Mouse (Mus musculus): ENCODE measurements around the gene Rps13.
A peak's percentile ranks its signal among the peaks of the same experiment; 100 is the strongest.
"Not testable (repeated sequence)": the region's sequence is repeated elsewhere in the genome, so short reads cannot be mapped to it uniquely, and the experiment has no call there.

Rps13 gene

DNA sequence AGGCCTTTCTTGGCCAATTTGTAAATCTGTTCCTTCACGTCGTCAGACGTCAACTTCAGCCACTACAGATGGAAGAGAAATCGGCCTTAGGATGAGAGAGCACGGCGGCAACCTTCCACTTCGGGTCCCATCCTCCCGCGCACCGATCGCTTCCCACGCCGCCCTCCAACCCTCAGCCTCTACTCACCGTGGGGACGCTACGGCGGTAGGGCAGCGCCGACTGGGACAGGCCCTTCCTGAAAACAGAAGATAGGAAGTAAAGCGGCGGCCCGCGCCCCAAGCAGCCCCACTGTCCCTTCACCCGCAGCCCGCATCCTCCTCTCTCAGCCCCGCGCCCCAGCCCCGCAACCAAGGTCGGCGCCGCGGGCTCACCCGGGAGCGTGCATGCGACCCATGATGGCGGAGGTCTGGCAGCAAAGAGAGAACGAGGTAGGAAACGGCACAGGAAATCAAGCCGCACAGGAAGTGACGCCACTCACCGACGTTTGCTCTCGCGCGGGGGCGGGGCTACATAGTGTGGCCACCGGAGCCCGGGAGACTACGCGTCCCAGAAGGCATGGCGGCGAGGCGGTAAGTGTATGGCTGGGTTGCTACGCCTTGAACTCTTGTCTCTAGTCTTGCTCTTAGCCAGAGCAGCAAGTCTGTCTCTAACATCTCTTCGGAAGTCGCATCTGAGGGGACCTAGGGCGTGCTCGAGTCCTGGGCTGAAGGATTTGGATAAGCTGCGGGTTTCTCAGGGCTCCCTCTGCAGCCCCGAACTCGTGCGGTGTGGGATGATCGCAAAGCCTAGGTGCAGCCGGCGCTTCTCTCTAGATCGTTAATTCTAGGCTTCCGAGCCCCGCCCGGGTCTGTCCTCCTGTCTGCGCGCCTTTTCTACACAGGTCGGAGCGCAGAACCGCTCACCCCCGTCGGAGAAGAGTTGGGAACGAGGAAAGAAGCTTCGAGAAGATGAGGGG lies at the start of gene Rps13:
Gene Rps13 (minus strand): TSS at position 483 of the 956 bp plus-strand sequence.
- peak; percentile 99 for DNase-seq (ENCODE audit: low spot score)

DNA sequence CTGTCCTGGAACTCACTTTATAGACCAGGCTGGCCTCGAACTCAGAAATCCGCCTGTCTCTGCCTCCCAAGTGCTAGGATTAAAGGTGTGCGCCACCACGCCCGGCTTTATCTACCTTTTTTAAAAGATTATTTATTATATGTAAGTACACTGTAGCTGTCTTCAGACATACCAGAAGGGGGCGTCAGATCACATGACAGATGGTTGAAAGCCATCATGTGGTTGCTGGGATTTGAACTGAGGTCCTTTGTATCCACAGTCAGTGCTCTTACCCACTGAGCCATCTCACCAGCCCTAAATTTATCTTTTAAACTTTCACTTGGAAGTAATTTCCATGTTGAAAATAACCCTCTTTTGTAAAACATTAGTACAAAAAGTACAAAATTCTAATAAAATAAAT lies 45.2 kb upstream of the Rps13 start:
- DNase-seq (ENCODE audit: low spot score): not testable (repeated sequence)

DNA sequence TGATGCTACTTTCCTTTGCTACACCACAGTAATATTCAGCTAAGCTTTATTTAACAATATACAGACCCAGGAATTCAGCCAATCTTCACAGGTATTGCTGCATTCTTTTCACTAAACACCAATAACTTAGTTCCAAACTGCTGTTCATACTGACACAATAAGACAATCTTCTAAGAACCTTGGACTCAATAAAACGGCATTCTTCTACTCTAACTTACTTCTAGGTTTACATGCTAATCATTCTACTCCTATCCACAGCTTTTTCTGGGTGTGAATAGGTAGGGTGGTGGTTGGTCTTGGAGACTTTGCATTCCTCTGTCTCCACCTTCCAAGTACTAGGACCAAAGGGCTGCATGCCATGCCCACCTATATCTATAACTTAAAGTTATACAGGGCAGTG lies 40.3 kb upstream of the Rps13 start:
- no peak for DNase-seq (ENCODE audit: low spot score)

DNA sequence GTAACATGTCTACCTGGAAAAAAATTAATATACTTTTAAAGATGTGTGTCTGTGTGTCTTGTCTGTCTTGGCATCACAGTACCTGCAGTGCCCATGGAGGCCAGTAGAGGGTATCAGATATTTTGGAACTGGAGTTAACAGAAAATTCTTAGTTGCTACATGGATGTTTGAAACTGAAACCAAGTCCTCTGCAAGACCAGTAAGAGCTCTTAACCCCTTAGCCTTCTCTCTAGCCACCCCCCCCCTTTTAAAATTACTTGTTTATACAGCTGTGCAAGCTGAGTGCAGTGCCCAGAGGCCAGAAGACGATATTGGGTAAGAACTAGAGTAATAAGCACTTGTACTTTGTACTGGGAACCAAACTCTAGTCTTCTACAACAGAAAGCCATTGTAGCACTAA lies 2.2 kb upstream of the Rps13 start:
- peak; percentile 78 for DNase-seq (ENCODE audit: low spot score)

DNA sequence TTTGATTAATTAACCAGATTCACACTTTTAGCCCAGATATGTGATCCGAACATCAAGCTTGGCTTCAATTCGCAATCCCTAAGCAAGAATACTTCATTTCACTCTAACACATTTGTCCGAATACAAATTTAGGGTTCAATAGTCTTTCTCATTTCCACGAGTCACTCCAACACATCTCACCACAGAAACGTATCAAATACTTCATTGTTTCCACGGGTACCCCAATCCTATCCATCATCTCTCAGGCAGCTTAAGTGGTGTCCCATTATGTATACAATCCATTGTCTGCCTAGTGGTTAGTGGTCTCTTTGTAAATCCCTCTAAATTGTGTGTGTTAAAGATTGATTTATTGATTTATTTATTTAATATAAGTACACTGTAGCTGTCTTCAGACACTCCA lies 1.1 kb upstream of the Rps13 start:
- DNase-seq (ENCODE audit: low spot score): peak; percentile 21

DNA sequence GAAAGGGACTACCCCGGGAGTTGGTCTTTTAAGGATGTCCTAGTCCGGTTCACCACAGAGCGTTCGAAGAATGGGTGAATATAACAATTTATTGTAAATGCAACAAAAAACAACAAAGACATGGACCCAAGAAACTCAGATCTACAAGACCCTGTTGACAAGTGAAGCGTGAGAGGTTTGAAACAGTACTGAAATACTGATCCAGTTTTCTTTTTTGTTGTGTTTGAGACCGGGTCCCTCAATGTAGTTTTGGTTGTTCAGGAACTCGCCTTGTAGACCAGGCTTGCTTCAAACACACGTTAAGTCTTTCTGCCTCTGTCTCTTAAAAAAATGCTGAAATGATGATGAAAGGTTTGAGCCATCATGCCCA lies 659 bp upstream of the Rps13 start:
- no peak for DNase-seq (ENCODE audit: low spot score)

DNA sequence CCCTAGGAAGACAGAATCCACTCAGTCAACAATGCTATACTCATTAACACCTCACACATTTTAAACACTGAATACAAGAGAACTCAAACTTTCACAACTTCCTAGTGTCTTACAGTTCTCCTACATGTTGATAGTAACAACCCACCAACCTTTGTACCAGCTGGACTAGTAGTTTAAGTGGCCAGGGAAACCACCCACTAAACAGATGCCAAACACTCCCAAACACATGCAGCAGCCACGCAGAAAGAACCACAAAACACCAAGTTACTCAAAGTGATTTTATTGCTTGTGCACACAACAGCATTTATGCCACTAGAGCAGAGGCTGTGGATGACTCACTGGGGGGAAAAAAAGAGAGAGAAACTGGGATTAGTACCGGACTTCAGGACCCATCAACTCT lies 2.7 kb downstream of the Rps13 start:
- no peak for DNase-seq (ENCODE audit: low spot score)

DNA sequence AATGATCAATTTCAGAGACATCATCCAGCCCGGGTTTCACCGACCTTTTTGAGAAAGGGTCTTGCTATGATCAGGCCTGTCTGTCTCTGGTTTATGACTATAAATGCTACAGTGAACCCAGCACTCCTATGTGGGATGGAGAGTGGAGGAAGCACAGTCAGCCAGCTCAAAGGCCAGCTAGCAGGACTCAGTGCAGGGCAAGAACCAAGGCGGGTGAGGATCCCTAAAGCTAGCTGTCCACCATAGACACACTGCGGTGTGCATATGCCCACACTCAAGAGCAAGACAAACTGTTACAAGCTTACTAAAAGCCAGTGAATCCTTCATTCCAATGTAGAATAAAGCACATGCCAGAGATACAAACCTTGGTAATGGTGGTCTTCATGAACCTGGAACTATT lies 4.1 kb downstream of the Rps13 start:
- DNase-seq (ENCODE audit: low spot score): no peak

DNA sequence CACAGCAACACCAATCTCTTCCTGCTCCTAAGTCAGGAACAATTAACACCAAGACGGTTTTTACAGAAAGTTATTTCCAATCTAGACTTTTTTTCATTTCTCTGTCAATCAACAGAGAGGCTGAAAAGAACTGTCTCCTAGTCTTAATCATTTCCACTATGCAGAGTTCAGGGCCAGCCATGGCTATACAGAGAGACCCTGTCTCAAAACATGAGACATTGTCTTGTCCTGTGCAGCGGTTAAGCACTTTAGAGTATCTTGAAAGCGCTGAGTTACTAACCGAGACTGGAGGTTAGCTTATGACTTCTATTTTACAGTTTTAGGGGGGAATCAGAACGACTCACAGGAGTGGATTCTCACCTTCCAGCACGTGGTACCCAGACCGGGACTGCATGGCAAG lies 5.2 kb downstream of the Rps13 start:
- DNase-seq (ENCODE audit: low spot score): no peak

DNA sequence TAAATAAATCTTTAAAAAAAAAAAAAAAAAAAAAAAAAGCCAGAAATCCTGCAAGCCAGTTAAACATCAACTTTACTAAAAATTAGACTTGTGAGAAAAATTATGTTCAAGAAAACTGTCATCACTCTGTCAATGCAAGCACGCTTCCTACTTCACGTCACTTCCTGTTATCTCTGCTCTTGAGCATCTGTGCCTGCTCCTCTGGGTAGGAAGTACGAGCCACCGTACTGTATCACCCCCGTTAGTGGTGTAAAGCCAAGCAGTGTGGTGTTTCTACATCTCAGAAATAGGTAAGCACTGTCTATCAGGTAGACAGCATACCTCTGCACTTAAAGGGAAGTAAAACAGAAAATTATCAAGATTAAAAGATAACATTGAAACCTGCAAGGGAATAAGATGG lies 6.1 kb downstream of the Rps13 start:
- no peak for DNase-seq (ENCODE audit: low spot score)

DNA sequence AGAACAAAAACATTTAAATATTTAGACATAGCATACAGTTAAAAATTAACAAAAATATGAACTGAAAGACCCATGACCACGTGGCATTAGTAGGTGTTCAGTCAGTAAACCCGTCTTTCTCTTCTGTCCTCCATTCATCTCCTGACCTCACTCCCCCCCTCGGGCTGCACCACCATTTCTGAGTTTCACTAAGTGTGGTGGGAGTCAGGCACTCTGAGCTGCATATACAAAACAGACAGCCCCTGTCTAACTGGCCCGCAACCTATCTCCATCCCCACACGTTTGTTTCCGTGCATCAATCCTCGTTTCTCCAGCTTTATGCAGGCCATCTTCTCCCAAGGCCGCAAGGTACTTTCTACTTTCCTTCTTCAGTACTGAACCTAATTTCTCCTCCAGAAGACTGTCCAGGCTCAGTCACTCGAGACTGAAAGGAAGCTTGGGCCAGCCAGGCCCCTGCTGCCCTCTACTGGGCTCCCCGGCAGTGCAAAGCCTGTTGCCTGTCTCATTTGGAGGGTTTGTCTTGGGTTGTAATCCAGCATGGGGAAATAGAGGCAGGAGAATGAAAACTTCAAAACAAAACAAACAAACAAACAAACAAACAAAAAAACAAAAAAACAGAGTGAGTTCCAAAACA lies 10.5 kb downstream of the Rps13 start:
- DNase-seq (ENCODE audit: low spot score): peak; percentile 86

DNA sequence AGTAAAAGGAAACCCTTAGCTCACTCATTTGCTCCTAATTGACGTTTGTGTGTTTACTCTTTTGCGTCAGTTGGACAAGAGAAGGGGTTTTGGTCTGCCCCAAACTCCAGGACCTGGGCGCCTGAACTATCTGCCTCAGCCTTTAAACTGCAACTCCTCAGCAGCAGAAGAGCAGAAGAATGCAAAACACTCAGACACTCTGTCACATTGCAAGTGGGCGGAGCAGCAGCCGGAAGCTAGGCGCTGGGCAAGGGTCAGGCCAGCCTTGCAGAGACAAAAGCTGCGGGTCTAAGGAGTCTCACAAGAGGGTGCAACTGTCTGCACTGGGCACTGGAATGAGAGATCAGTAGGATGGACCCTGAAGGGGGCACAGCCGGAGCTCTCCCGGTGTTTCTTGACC lies 24.5 kb downstream of the Rps13 start:
- DNase-seq (ENCODE audit: low spot score): peak; percentile 83

DNA sequence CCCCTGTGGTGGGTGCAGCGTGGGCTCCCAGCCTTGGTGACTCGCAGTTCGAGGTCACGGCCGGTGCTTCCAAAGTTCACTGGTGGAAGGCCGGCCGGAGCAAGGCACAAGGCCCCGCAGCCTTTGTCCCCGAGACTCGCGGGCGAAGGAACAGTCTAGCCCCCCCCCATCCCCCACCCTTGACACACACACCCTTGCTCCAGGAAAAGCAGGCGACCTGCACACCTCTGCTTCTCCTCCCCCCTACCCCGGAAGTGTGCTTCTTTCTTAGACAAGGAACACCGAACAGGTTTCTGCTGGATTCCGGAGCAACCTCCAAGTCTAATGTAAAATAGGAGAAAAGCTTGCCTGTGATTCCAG lies 25.4 kb downstream of the Rps13 start:
- DNase-seq (ENCODE audit: low spot score): peak; percentile 57

DNA sequence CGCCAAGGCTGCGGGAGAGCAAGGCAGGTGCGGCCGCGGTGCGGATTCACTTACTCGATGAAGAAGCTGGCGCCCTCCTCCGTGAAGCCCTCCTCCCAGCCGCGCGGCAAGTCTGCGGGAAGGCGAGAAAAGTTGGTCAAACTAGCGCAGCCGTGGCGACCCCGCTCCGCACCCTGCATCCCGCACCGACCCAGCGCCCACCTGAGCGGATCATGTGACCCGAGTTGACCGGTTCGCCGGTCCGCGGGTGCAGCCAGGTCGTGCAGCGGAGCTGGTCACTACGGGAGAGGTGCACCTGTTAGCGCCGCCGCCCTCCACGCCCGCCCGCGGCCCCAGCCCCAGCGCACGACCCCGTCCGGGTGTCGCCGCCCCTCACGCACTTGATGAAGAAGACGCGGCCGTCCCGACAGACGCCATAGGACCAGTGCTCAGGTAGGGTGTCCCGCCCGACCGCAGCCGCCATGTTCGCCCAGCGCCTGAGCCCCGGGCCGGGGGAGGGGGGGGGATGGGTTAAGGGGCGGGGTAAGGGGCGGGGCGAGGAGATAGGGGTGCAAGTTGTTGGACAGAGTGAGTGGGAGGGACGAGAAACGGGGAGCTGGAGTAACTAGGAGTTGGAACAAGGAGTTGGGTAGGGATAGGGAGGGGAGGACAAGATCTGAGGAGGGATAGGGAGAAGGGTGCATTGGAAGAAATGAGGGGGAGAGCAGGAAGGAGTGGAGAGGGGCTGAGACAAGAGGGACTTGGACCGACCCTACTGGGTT lies 25.9 kb downstream of the Rps13 start, which contains the start of gene Plekha7:
Gene Plekha7 (minus strand): TSS at position 506 of the 761 bp plus-strand sequence.
- DNase-seq (ENCODE audit: low spot score): peak; percentile 78

DNA sequence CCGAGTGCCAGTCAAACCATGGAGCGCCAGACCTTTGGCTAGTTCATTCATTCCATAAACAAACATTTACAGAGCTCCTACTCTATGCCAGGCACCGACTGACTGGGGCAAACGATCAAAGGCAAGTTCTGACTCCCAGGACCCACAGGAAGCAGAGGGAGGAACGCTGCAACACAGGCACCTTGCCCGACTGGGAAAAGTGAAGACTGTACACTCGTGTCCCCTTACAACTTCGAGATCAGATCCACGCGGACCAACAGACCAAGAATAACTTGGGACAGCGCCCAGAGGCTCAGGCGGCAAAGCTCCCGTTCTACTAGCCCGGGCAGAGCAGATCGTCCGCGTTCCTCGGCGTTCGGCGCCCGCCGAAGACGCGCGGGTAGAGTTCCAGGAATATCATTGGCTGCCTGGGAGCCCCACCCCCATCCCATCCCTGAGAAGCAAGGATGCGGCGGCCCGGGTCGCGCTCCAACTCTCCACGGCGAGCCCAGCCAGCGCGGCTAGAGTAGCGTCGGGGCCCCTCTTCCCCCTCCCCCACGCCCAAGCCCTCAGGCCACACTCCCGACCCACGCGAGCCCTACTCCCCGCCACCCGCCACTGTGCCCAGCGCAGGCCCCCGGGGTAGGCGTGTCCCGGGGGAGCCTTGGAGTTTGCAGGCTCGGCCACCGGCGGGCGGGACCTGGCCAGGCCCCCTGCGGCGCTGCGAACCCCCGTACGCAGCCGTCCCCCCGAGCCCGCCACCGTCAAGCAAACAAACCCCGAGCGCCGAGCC lies 26.7 kb downstream of the Rps13 start:
- DNase-seq (ENCODE audit: low spot score): peak; percentile 90

DNA sequence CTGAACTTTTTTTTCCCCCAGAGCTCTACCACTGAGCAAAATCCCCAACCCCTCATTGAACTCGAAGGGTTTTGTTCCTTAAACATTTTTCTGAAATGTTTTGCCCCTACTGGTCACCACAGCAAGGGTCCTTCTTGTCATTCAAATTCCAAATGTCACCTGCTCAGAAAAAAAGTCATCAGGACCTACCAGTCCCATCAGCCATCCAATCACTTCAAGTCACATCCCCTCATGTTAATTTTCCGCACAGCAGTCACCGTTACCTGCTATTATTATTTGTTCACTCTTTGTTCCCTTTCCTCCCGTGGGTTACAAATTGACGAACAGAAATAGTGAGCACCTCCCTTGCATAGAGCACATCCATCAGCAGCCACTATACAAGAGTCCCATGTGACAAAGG lies 27.4 kb downstream of the Rps13 start:
- no peak for DNase-seq (ENCODE audit: low spot score)

DNA sequence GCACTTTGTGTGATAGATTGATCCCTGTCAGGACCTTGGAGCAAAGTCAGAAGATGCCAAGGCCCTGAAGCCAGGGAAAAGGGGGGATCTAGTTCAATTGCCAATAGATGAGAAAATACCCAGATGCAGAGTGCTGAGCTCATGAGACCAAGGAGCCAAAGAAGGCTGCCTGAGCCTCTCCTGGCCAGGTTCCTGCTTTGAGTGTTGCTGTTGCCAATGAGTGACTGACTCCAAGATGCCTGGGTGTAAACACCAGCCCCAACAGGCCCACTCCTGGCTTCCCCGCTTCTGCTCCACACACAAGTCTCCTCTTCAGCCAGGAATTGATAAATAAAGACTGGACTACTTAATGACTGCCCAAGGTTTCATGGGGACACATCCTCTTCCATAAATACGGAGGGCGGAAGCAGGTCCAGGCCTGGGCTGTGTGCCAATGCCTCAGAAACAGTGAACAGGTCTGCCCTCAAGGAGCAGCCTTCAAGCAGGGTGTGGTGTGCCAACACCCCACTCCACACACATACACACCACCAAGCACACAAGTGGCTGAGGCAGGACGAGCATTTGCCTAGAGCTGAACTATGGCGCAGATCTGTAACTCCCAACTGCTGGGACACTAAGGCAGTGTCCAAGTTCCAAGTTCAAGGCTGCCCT lies 32.2 kb downstream of the Rps13 start:
- no peak for DNase-seq (ENCODE audit: low spot score)

DNA sequence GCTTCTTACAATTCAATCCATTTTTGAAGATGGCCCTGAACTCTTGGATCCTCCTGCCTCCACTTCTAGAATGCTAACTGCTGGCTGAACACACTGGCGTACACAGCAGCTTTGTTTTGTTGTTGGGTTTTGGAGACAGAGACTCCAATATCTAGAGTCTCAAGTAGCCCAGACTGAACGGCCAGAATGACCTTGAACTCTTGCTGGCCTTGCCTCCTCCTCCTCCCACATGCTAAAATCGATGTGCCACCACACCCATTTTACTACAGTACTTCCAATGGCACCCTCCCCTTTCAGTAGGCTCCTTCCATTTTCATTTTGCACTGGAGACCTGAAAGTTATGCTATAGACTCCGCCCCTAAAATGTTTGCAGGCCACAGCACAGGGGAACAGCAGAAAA lies 32.9 kb downstream of the Rps13 start:
- DNase-seq (ENCODE audit: low spot score): no peak

DNA sequence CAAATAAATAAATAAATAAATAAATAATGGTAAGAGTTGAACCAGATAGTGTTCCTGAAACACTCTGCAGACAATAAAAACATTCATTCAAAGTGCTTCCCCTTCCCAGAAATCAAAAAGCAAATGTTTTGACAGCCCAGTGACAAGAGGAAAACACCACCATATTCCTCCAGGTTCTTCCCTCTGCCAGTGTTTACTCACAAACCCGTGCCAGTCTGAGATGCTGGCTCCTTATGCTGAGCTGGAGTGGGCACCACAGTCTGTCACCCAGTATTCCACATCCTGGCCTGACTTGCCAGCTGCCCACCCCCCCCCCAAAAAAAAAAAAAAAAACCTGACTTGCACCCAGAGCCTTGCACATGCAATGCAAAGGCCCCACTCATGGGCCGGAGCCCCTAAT lies 35.1 kb downstream of the Rps13 start:
- no peak for DNase-seq (ENCODE audit: low spot score)

DNA sequence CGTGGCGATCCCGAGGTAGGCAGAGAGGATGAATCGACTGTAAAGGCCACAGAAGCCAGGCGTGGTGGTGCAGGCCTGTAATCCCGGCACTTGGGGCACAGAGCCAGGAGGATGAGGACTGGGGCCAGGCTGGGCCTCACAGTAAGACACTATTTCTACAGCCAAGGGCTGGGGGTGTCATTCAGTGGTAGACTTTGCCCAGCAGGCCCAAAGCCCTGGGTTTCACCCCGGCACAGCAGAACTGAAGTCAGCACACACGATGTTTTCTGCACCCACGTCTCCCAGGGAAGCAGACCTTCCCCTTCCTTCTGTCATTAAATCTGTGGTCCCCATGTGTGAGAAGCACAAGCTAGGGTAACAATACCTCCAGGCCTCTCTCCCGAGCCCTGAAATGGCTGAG lies 35.6 kb downstream of the Rps13 start:
- DNase-seq (ENCODE audit: low spot score): no peak

DNA sequence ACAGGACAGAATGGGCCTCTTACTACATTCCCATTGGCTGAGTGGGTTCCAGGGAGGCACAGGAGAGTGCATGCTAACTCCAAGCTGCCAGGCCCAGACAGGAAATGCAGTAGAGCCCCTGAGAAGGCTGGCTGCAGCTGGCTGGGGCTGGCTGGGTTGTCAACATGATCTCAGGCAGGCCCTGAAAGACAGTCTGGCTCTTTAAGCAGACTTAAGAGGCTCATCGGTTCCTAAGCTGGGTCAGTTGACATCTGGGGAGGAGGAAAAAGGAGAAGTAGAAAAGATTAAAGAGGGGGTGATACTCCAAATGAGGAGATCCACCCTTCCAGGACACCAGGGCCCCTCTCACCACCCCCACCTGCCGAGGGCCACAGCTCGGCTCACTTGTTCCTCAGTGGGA lies 39.0 kb downstream of the Rps13 start:
- DNase-seq (ENCODE audit: low spot score): no peak

DNA sequence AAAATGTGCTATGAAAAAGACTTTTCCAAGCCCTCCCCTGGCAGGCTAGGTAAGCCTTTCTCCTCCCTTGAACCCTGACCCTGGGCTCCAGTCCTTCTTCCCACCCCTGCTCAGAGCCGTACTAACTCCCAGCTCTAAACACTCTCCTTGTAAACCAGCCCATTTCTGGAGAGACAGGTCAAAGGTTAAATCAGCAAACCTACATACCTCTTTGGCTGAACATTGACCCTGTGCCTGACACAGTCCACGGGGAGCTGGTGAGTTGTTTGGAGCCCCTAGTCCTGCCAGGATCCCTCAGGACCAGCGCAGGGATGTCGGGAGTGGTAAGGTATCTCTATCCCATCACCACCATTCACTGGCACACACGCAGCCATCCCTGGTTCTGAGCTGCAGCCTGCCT lies 41.6 kb downstream of the Rps13 start:
- no peak for DNase-seq (ENCODE audit: low spot score)
